Mouse (Mus musculus): Measurements from ENCODE around the gene Cnn1.

DNA sequence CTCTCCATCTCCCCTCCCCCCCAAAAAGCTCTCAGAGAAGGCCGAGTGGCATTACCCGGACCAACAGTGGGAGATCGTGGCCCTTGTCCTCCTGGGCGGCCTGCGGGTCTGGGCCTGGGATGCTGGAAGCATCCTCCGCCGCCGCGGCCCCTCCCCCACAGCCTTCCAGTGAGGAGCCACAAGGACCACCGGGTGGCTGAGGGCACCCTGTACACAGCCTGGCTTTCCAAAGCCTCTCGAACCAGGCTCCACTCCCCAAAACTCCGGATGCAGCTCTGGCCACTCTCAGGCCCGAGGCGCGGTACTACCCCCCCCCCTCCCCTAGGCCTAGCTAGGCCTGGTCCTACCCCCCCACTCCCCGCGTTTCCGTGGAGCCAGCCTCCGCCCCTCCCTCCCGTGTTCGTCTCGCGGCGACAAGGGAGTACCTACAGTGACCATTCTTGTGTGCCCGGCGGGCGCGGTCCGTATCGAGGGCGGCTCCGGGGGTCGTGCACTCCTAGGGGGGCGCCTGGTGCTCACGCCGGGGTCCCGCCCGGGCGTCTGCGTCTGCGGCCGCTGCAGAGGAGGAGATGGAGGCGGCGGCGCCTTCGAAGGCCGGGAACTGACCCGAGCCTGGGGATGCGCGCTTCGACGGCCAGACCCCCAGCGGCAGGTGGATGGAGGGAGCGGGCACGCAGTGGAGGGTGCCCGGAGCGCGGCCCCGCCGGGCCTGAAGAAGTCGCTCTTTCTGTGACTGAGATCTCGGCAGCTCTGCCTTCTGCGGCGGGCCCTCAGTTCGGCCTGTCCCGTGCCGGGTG lies 47.7 kb upstream of the Cnn1 start:
- TF ChIP-seq CTCF (IDR thresholded peaks at IDR 0.05; ENCODE audit: low read depth): no peak
- no peak for TF ChIP-seq EP300 (optimal IDR thresholded peaks at IDR 0.05)
